Mouse (Mus musculus) adrenal gland, postnatal 4 days (tissue): ENCODE measurements at regions not wholly inside any gene's neighbourhood (a gene's known extent, or its start where the extent isn't known, plus 50 kb on each side); places are given as distances from the start of the nearest gene placed in this dataset.

Experiments
- DNase-seq, 2 experiments: peaks; one replicate each; pipeline ENCODE4 v3.0.0; 2021 to 2022; ENCODE audit warnings: low spot score in 2 of 2, mixed read lengths in 2 of 2

GRCm38 (mm10) chr13:101931882-101932281 is 163.9 kb upstream of the Pik3r1 start:
- DNase-seq, result no peak

GRCm38 (mm10) chr13:101935843-101936242 is 167.8 kb upstream of the Pik3r1 start:
- no peak for DNase-seq

- DNase-seq, result no peak
These were observed 186.5 kb upstream of the Pik3r1 start for GRCm38 (mm10) chr13:101954521-101954920.

GRCm38 (mm10) chr13:101955806-101956418 is 187.9 kb upstream of the Pik3r1 start:
- no peak for DNase-seq

GRCm38 (mm10) chr13:101957782-101958181 is 189.8 kb upstream of the Pik3r1 start:
- DNase-seq, result no peak

- no peak for DNase-seq
These were observed 197.5 kb upstream of the Pik3r1 start for GRCm38 (mm10) chr13:101965537-101965936.

GRCm38 (mm10) chr13:101966799-101967397 is 198.9 kb upstream of the Pik3r1 start:
- DNase-seq, result no peak

GRCm38 (mm10) chr13:101967466-101967865 is 199.4 kb upstream of the Pik3r1 start:
- no peak for DNase-seq

- DNase-seq, result no peak
These were observed 208.7 kb upstream of the Pik3r1 start for GRCm38 (mm10) chr13:101976766-101977165.

- DNase-seq, result no peak
These were observed 212.3 kb upstream of the Pik3r1 start for GRCm38 (mm10) chr13:101980171-101980835.

GRCm38 (mm10) chr13:101988637-101989413 is 220.8 kb upstream of the Pik3r1 start:
- no peak for DNase-seq

- DNase-seq, result no peak
These were observed 223.7 kb upstream of the Pik3r1 start for GRCm38 (mm10) chr13:101991729-101992128.

- DNase-seq, result no peak
These were observed 226.8 kb upstream of the Pik3r1 start for GRCm38 (mm10) chr13:101994779-101995178.

GRCm38 (mm10) chr13:101995529-101995928 is 227.5 kb upstream of the Pik3r1 start:
- no peak for DNase-seq

GRCm38 (mm10) chr13:101996144-101996543 is 228.1 kb upstream of the Pik3r1 start:
- DNase-seq, result no peak

- DNase-seq, result no peak
These were observed 229.4 kb upstream of the Pik3r1 start for GRCm38 (mm10) chr13:101997415-101997814.

GRCm38 (mm10) chr13:102006565-102006964 is 238.5 kb upstream of the Pik3r1 start:
- DNase-seq, result no peak

- DNase-seq, result no peak
These were observed 243.9 kb upstream of the Pik3r1 start for GRCm38 (mm10) chr13:102011965-102012364.

- no peak for DNase-seq
These were observed 246.5 kb upstream of the Pik3r1 start for GRCm38 (mm10) chr13:102014514-102014913.

- DNase-seq, result no peak
These were observed 246.9 kb upstream of the Pik3r1 start for GRCm38 (mm10) chr13:102014958-102015357.

- no peak for DNase-seq
These were observed 248.5 kb upstream of the Pik3r1 start for GRCm38 (mm10) chr13:102016518-102016917.

- no peak for DNase-seq
These were observed 254.3 kb upstream of the Pik3r1 start for GRCm38 (mm10) chr13:102022273-102022672.
